Mouse (Mus musculus): Measurements from ENCODE around the gene Rai1. TPM values are rescaled to one million over a fixed set of nuclear protein-coding genes. Genes with fewer than 3 reads are reported as not detected.

Rai1 gene
- polyA plus RNA-seq, 1 experiment = 24.9 TPM

DNA sequence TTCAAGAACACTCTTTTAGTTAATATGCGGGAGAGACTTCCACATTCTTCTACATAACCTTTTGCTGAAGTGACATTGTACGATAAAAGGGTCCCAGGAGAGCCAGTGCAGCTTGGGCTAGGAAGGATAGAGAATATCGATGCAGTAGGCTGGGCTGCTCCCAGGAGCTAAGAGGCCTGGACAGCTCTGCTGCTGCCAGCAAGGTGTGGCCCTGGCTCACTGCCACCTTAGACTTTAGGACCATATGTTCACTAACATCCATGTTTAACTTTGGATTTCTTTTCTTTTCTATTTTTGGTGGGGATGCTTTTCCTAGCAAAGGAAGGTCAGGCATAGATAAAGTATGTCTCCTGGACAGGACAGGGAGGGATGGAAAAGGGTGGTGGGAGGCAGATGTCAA, 44.3 kb downstream of the Rai1 start:
- no peak overlapping the region for H3ac ChIP-seq (ENCODE audit: control insufficient read depth, insufficient read length, low read depth)
- H3K79me3 ChIP-seq (ENCODE audit: low read depth) = peaks cover 10% of the 10 kb centered on the region
- no peak for TF ChIP-seq FOSL1 (IDR thresholded peaks at IDR 0.05; ENCODE audit: insufficient read depth, low read length, poor library complexity, severe bottlenecking)
- no peak overlapping the region for H3K4me3 ChIP-seq (ENCODE audit: insufficient read depth, poor library complexity, severe bottlenecking)
- peaks cover 70% of the 10 kb centered on the region for H3K36me3 ChIP-seq (ENCODE audit: control insufficient read depth, insufficient read depth)
- H3K79me2 ChIP-seq (ENCODE audit: control insufficient read depth, insufficient read depth) = peaks cover 52% of the 10 kb centered on the region
- H3K27me3 ChIP-seq (ENCODE audit: control insufficient read depth, insufficient read depth, insufficient read length) = no peaks in the 10 kb centered on the region

DNA sequence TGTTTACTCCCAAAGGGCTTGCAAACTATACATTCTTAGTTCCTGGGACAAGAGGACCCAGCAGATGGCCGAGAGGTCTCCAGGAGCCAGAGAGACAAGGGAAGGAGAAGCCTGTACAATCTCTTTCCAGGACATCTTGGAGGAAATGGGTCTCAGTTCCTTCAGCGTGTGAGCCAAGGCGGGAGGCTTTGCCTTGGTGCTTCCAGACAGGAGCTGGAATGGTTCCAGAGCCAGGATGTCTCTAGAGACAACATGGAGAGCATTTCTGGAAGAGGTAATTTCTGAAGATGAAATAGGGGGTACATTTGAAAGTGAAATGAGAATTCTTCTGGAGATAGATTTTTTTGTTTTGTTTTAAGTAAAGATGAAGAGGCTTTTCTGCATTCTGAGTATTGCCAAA, 45.9 kb downstream of the Rai1 start:
- no peaks in the 10 kb centered on the region for H3K27me3 ChIP-seq (ENCODE audit: control insufficient read depth, insufficient read depth, insufficient read length)
- H3ac ChIP-seq (ENCODE audit: control insufficient read depth, insufficient read length, low read depth) = no peak overlapping the region
- peaks cover 16% of the 10 kb centered on the region for H3K79me3 ChIP-seq (ENCODE audit: low read depth)
- H3K79me2 ChIP-seq (ENCODE audit: control insufficient read depth, insufficient read depth) = peaks cover 52% of the 10 kb centered on the region
- peaks cover 67% of the 10 kb centered on the region for H3K36me3 ChIP-seq (ENCODE audit: control insufficient read depth, insufficient read depth)
- TF ChIP-seq MYOG (IDR thresholded peaks at IDR 0.05; ENCODE audit: control insufficient read depth, extremely low read depth, insufficient read length) = no peak
- TF ChIP-seq USF1 (IDR thresholded peaks at IDR 0.05; ENCODE audit: low read depth) = no peak
- no peak for TF ChIP-seq FOSL1 (IDR thresholded peaks at IDR 0.05; ENCODE audit: insufficient read depth, low read length, poor library complexity, severe bottlenecking)
- no peak for TF ChIP-seq CEBPB (IDR thresholded peaks at IDR 0.05; ENCODE audit: low read depth)
- TF ChIP-seq MYOD1 (IDR thresholded peaks at IDR 0.05; ENCODE audit: control insufficient read depth, insufficient read length, low read depth) = no peak
- no peak for TF ChIP-seq CTCF (IDR thresholded peaks at IDR 0.05; ENCODE audit: control insufficient read depth, insufficient read depth, insufficient read length)
- no peak for TF ChIP-seq MAX (IDR thresholded peaks at IDR 0.05)
- H3K4me3 ChIP-seq (ENCODE audit: insufficient read depth, poor library complexity, severe bottlenecking) = no peak overlapping the region

DNA sequence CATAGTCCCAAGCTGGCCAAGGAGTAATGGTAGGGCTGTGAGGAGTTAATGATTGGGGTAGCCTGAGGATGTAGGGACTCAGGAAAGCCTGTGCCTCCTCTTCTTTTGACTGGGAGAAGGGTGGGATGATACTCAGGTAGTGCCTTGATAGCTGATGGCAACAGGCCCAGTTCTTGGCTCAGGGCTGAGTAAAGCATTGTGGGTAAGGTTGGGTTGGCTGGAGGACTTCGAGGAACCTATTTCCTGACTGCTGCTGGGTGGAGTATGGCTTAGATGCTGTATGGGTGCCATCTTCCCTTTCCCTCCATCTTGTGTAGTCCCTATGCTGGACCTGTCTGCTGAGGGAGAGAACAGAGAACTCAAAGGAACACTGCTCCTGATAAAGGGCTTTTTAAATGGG, 47.5 kb downstream of the Rai1 start:
- TF ChIP-seq MYOG (IDR thresholded peaks at IDR 0.05; ENCODE audit: control insufficient read depth, extremely low read depth, insufficient read length) (no peak), CEBPB (IDR thresholded peaks at IDR 0.05; ENCODE audit: low read depth) (no peak), FOSL1 (IDR thresholded peaks at IDR 0.05; ENCODE audit: insufficient read depth, low read length, poor library complexity, severe bottlenecking) (no peak), MAX (IDR thresholded peaks at IDR 0.05) (no peak), CTCF (IDR thresholded peaks at IDR 0.05; ENCODE audit: control insufficient read depth, insufficient read depth, insufficient read length) (no peak), MYOD1 (IDR thresholded peaks at IDR 0.05; ENCODE audit: control insufficient read depth, insufficient read length, low read depth) (no peak), USF1 (IDR thresholded peaks at IDR 0.05; ENCODE audit: low read depth) (no peak)
- Histone ChIP-seq H3K79me3 (ENCODE audit: low read depth) (peaks cover 22% of the 10 kb centered on the region), H3ac (ENCODE audit: control insufficient read depth, insufficient read length, low read depth) (no peak overlapping the region), H3K79me2 (ENCODE audit: control insufficient read depth, insufficient read depth) (peaks cover 58% of the 10 kb centered on the region), H3K4me3 (ENCODE audit: insufficient read depth, poor library complexity, severe bottlenecking) (no peak overlapping the region), H3K36me3 (ENCODE audit: control insufficient read depth, insufficient read depth) (peaks cover 62% of the 10 kb centered on the region), H3K27me3 (ENCODE audit: control insufficient read depth, insufficient read depth, insufficient read length) (no peaks in the 10 kb centered on the region)

DNA sequence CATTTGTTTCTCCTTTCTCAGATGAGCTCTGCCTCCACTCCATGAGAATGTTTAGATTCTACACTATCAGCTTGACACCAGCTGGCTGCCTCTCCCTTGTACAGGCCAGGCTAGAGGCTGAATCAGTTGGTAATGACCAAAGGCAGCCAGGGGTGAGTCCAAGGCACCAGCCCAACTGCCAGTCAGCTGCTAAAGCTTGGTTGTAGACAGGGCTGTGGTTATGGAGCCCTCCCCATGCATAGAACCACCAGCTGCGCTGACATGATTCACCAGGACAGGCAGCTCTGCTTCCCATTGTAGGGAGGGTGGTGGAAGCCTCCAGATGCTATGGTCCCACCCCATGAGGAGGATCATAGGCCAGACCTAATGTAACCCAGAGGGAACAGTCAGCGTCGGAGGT, 49.1 kb downstream of the Rai1 start:
- no peaks in the 10 kb centered on the region for H3K27me3 ChIP-seq (ENCODE audit: control insufficient read depth, insufficient read depth, insufficient read length)
- H3K79me3 ChIP-seq (ENCODE audit: low read depth) = peaks cover 23% of the 10 kb centered on the region
- no peak for TF ChIP-seq USF1 (IDR thresholded peaks at IDR 0.05; ENCODE audit: low read depth)
- peak; percentile 86 for TF ChIP-seq MYOD1 (IDR thresholded peaks at IDR 0.05; ENCODE audit: control insufficient read depth, insufficient read length, low read depth)
- peak; percentile 79 for TF ChIP-seq MAX (IDR thresholded peaks at IDR 0.05)
- no peak for TF ChIP-seq FOSL1 (IDR thresholded peaks at IDR 0.05; ENCODE audit: insufficient read depth, low read length, poor library complexity, severe bottlenecking)
- TF ChIP-seq CTCF (IDR thresholded peaks at IDR 0.05; ENCODE audit: control insufficient read depth, insufficient read depth, insufficient read length) = no peak
- H3K79me2 ChIP-seq (ENCODE audit: control insufficient read depth, insufficient read depth) = peaks cover 67% of the 10 kb centered on the region
- no peak overlapping the region for H3K4me3 ChIP-seq (ENCODE audit: insufficient read depth, poor library complexity, severe bottlenecking)
- peaks cover 61% of the 10 kb centered on the region for H3K36me3 ChIP-seq (ENCODE audit: control insufficient read depth, insufficient read depth)
- no peak overlapping the region for H3ac ChIP-seq (ENCODE audit: control insufficient read depth, insufficient read length, low read depth)

DNA sequence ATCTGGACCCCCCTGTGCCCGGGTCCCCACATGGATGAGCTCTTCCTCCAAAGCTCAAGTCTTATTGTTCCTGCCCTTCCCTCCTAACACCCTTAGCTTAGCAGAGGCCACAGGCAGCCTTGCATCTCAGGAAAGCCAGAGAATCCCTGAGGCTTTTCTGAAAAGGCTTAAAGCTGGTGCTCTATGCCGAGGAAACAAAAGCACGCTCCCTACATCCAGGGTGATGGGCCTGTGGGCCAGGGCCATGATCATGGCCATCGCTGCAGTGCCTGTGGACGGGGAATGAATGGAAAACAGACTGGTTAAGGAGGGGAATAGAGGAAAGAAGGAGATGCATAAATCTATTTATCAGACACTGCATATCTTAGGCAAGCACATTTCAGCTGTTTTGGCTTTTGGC, 50.9 kb downstream of the Rai1 start:
- no peak overlapping the region for H3ac ChIP-seq (ENCODE audit: control insufficient read depth, insufficient read length, low read depth)
- H3K79me3 ChIP-seq (ENCODE audit: low read depth) = peaks cover 28% of the 10 kb centered on the region
- no peaks in the 10 kb centered on the region for H3K27me3 ChIP-seq (ENCODE audit: control insufficient read depth, insufficient read depth, insufficient read length)
- H3K4me3 ChIP-seq (ENCODE audit: insufficient read depth, poor library complexity, severe bottlenecking) = no peak overlapping the region
- H3K36me3 ChIP-seq (ENCODE audit: control insufficient read depth, insufficient read depth) = peaks cover 58% of the 10 kb centered on the region
- H3K79me2 ChIP-seq (ENCODE audit: control insufficient read depth, insufficient read depth) = peaks cover 71% of the 10 kb centered on the region
- TF ChIP-seq USF1 (IDR thresholded peaks at IDR 0.05; ENCODE audit: low read depth) (no peak), CTCF (IDR thresholded peaks at IDR 0.05; ENCODE audit: control insufficient read depth, insufficient read depth, insufficient read length) (no peak), MYOD1 (IDR thresholded peaks at IDR 0.05; ENCODE audit: control insufficient read depth, insufficient read length, low read depth) (no peak), FOSL1 (IDR thresholded peaks at IDR 0.05; ENCODE audit: insufficient read depth, low read length, poor library complexity, severe bottlenecking) (no peak), MAX (IDR thresholded peaks at IDR 0.05) (no peak), CEBPB (IDR thresholded peaks at IDR 0.05; ENCODE audit: low read depth) (no peak), MYOG (IDR thresholded peaks at IDR 0.05; ENCODE audit: control insufficient read depth, extremely low read depth, insufficient read length) (no peak)

DNA sequence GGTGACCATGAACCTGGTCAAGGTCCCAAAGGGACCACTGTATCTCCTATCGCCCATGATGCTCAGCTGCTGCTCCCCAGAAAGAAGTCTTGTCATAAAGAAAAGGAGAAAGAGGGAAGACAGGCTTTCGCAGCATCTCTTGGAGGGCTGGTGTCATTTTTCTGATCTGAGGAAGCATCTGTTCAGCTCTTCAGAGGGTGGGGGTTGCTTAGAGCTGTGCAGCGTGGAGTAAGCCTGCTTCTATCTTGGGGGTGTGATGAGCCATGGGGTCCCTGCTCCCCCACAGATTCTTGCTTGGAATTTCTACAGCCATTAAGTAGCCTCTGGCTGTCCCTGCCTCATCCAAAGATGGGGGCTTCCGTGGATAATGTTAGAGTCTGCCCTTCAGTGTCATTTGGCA, 53.5 kb downstream of the Rai1 start:
- Histone ChIP-seq H3K27me3 (ENCODE audit: control insufficient read depth, insufficient read depth, insufficient read length) (no peaks in the 10 kb centered on the region), H3K36me3 (ENCODE audit: control insufficient read depth, insufficient read depth) (peaks cover 42% of the 10 kb centered on the region)
- TF ChIP-seq MYOG (IDR thresholded peaks at IDR 0.05; ENCODE audit: control insufficient read depth, extremely low read depth, insufficient read length) (no peak), MAX (IDR thresholded peaks at IDR 0.05) (no peak), FOSL1 (IDR thresholded peaks at IDR 0.05; ENCODE audit: insufficient read depth, low read length, poor library complexity, severe bottlenecking) (no peak), USF1 (IDR thresholded peaks at IDR 0.05; ENCODE audit: low read depth) (no peak), CTCF (IDR thresholded peaks at IDR 0.05; ENCODE audit: control insufficient read depth, insufficient read depth, insufficient read length) (no peak), MYOD1 (IDR thresholded peaks at IDR 0.05; ENCODE audit: control insufficient read depth, insufficient read length, low read depth) (no peak), CEBPB (IDR thresholded peaks at IDR 0.05; ENCODE audit: low read depth) (no peak)

More for the DNA sequence above, 53.5 kb downstream of the Rai1 start:
- Histone ChIP-seq H3ac (ENCODE audit: control insufficient read depth, insufficient read length, low read depth) (no peak overlapping the region), H3K79me3 (ENCODE audit: low read depth) (peaks cover 24% of the 10 kb centered on the region), H3K4me3 (ENCODE audit: insufficient read depth, poor library complexity, severe bottlenecking) (no peak overlapping the region), H3K79me2 (ENCODE audit: control insufficient read depth, insufficient read depth) (peaks cover 76% of the 10 kb centered on the region)
